Mouse (Mus musculus): ENCODE data around the gene Mrps7.
"Not testable (repeated sequence)": the region's sequence is repeated elsewhere in the genome, so short reads cannot be mapped to it uniquely, and the experiment has no call there.

Mrps7 gene

DNA sequence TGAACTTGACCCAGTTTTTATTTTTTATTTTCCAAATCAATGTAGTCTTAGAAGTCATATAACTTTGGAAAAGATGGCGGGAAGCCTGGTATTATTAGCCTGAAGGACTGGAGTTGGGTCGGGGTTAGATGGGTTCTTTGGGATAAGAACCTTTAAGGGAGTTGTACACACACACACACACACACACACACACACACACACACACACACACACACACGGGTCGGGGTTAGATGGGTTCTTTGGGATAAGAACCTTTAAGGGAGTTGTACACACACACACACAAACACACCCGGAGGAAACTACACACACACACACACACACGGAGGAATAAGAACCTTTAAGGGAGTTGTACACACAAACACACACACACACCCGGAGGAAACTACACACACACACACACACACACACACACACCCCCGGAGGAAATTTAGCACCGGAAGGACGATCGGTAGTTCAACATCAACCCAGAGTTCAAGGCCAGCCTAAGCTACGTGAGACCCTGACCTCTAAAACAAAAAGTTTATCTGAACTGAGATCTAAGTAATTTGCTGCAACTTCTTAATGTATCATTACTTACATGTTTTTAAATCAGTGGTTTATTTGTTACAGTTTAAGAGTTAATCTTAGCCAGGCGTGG lies 24.9 kb downstream of the Mrps7 start:
- no peak for DNase-seq (ENCODE audit: low spot score in 2 of 2)

DNA sequence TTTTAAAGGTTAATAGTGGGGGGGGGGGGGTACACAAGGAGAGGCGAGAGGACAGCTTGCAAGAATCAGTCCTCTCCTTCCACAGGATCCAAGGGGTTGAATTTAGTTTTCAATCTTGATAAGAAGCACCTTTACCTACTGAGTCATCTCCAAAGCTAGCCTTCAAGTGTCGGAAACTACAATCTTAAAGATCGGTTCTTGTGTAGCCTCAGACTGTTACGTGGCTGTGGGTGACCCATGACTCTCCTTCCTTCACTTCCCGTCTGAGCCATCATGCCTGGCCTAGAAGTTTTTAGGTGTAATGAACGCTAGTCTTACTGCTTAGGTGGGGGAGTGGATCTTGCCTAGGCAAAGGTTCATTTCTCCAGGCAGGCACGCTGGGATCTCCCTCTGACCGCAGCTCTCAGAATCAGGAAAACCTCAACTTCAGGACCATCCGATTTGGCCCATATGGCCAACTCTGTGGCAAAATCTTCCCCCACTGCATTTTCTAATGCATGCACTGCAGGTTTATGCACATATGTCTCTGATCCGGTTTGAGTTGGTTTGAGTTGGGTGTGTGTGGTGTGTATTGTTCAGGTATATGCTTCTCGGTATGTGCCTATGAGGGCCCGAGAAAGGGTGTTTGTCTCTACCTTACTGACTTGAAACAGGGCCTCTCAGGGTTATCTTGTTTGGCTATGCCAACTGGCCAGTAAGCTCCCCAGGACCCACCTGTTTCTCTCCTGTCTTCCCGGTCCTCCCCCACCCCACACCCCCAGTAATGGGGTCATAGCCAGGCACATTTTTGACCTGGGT lies 26.2 kb downstream of the Mrps7 start:
- no peak for DNase-seq (ENCODE audit: low spot score in 2 of 2)

DNA sequence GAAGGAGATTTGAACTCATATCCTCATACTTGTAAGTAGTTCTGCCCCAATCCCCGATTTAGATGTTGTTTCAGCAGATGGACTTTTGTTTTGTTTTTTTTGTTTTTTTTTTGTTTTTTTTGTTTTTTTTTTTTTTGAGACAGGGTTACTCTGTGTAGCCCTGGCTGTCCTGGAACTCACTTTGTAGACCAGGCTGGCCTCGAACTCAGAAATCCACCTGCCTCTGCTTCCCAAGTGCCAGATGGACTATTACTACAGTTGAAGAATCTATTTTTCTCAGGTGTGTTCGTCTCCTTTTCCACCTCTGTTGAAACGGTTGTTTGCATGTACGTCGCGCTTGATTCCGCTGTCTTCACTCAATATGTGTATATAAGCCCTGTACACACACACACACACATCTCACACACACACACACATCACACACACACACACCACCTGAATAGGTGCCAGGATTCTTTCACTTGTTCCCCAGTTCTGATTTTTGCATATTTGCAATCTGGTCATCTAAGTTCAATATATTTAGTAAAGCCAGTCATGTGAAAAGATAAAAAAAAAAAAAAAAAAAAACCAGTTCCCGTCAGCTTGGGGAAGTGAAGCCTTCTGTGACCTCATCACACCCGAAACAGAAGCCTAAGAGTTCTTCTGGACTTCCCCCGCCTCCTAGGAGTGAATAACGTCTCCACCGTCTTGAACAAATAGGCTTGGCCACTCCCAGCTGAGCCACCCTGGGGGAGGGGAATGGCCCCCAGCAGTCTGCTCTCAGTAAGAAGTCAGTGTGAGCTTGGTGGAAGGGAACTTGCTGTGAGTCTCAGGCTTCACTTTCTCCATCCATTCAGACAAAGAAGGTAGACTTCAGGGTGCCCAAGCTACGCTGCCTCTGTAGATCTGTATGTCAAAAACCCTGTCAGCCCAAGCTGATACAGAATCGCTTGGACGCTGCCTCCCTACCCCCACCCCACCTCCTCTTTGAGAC lies 27.1 kb downstream of the Mrps7 start:
- DNase-seq (ENCODE audit: low spot score in 2 of 2) = no peak

DNA sequence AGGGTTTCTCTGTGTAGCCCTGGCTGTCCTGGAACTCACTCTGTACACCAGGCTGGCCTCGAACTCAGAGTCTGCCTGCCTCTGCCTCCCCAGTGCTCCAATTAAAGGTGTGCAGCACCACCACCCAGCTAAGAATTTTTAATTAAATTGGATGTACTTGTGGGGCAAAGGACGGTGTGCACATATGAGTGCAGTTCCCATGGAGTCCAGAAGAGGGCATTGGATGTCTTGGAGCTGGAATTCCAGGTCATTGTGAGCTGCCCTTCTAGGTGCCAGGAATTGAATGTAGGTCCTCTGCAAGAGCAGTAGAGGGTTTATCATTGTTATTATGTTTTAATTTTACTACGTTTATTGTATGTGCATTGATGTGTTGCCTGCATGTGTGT lies 27.8 kb downstream of the Mrps7 start:
- DNase-seq (ENCODE audit: low spot score in 2 of 2) = no peak

DNA sequence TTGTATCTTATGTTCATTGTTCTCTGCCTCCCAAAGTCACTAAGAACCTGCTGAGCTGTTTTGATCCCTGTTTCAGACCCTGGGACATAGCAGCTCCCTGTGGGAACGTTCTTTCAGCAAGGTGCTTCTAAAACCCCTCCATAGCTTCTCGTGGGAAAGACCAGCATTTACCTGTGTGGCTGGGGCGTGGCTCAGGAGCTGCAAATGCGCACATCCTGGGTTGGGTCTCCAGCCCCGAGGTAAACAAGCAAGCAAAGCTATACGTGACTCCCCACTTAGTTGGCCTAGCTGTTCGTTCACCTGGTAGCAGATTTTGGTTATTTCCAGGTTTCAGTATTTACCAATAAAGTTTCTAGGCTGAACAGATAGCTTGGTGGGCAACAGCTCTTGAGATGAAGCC lies 28.5 kb downstream of the Mrps7 start:
- DNase-seq (ENCODE audit: low spot score in 2 of 2) = no peak

DNA sequence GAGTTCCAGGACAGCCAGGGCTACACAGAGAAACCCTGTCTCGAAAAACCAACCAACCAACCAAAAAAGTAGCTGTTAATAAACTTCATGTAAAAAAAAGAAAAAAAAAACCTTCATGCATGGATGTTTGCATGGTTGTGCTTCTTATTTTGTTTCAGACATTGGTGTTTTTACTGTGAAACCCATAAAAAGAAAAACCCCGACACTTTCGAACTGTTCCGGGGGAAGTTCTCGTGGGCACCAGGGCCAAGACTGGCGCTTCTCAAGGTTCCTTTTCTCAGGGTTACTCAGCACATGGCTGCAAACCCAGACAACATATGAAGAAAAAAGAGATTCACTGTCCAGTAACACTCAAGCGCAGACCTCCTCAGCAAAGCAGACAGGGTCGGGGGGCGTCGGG lies 29.1 kb downstream of the Mrps7 start:
- no peak for DNase-seq (ENCODE audit: low spot score in 2 of 2)

DNA sequence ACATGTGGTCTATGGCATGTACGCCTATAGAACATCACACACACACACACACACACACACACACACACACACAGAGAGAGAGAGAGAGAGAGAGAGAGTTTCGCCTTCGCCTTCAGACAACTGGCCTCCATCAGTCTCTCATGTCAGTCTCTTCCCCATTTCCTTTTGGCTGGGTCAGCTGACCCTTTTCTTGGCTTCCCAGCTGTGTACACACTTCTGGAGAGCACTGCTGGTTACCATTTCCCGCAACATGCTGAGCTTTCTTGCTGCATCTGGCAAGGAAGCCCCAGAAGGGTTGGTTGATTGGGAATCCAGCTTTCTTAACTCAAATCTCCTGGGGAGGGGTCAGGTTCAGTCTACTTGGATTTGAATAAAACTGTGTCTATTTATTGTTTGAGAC lies 30.4 kb downstream of the Mrps7 start:
- no peak for DNase-seq (ENCODE audit: low spot score in 2 of 2)

DNA sequence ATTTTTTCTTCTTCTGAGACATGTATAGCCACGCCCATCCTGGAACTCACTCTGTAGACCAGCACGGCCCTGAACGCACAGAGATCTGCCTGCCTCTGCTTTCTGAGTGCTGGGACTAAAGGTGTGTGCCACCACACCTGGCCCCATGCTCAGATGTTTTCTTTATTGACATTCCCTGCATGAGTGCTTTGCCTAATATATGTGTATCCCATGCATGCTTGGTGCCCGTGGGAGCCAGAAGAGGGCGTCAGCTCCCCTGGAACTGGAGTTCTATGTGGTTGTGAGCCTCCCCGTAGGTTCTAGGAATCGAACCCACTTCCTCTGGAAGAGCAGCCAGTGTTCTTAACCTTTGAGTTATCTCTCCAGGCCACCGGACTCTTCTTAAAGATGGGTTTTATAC lies 31.3 kb downstream of the Mrps7 start:
- no peak for DNase-seq (ENCODE audit: low spot score in 2 of 2)

DNA sequence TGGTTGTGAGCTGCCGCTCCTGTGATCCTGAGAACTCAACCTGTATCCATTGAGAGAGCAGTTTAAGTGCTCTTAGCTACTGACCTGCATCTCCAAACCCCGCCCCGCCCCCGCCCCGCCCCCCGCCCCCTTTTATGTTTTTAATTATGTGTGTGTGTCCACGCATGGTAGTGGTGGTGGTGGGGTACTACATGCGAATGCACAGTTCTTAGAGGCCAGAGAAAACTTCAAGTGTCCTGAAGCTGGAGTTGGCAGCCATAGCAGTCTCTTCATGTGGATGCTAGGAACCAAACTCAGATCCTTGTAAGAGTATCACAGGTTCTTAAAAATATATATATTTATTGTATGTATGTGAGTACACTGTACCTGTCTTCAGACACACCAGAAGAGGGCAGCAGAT lies 31.8 kb downstream of the Mrps7 start:
- no peak for DNase-seq (ENCODE audit: low spot score in 2 of 2)

DNA sequence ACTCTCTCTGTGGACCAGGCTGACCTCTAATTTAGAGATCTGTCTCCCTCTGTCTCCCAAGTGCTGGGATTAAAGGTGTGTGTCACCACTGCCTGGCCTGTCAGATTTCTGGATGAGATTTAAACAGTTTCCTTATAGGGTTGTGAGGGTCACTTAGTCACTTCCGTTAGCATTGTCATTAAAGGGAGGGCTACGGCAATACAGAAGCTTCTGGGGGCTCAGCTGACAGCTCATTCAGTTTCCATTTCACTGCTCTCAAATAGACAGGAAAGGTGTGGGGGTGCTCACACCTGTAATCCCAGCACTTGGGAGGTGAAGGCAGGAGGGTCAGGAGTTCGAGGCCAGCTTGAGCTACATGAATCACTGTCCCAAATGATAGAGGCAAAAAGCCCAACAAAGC lies 33.2 kb downstream of the Mrps7 start:
- no peak for DNase-seq (ENCODE audit: low spot score in 2 of 2)

DNA sequence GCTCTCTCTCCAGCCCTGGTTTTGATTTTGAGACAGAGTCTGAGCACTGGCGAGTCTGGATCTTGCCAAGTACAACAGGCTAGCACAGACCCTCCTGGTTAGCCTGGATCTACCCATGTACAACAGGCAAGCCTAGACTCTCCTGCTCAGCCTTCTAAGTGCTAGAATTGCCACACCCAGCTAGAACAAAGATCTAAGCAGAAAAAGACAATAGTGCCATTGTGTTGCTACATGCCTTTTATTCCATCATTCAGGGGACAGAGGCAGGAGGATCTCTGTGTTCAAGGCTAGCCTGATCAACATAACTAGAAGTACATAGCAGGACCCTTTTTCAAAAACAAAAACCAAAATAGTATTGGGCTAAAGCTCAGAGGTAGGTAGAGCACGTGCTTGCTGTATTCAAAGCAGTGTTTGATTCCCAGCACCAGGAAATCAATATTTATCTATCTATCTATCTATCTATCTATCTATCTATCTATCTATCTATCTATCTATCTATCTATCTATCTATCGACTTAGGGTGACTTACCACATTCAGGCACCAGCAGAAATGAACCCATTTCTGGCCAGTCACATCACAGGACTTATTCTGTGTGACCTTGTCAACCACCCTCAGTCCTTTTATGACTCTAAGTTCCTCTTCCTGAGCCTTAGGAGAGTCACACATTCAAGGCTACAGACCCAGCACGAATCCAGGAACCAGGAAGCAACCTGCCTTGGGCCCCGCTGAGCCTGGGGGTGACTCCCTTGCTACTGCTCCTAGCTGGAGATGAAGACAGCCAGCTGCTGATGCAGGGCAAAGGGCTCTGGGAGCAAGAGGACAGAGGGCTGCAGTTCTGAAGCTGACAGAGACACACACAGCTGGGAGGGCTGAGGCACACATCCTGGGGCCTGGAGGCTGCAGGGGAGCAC lies 35.0 kb downstream of the Mrps7 start:
- no peak for DNase-seq (ENCODE audit: low spot score in 2 of 2)

DNA sequence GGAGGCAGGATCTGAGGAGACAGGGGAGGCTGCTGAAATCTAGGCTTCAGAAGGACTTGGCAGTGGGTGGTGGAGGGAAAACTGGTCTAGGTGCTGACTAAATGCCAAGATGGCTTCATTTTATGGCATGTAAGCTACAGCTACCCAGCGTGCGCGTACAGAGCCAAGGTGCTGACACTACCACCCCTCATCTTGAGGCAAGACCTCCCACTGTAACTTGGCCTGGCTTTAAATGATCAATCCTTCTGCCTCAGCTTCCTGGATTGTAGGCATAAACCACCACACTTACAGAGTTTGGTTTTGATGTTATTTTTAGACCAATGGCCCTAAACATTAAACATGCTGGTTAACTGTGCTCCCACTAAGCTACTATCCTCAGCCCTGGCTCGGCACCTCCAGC lies 35.8 kb downstream of the Mrps7 start:
- no peak for DNase-seq (ENCODE audit: low spot score in 2 of 2)

DNA sequence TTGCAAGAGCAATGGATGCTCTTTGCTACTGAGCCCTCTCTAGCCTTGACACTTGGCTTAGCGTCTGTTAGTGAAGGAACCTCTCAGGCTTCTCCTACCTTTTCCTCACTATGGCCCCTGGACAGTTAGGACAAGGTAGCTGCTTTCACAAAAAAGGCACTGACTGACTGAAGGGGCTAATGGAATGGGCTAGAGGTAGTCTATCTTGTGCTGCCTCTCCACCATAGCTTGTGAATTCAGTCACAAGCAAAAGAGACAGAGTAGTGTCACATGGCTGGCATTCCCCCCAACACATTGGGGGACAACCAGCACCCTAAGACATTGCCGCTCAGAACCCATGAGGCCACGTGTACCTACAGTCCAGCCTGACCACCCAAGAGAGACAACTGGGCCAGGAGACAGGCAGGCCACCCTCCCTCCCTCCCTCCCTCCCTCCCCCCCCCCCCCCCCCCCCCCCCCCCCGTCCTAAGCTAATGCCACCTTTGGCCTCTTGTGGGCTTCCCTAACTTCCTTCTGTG lies 36.6 kb downstream of the Mrps7 start:
- no peak for DNase-seq (ENCODE audit: low spot score in 2 of 2)

DNA sequence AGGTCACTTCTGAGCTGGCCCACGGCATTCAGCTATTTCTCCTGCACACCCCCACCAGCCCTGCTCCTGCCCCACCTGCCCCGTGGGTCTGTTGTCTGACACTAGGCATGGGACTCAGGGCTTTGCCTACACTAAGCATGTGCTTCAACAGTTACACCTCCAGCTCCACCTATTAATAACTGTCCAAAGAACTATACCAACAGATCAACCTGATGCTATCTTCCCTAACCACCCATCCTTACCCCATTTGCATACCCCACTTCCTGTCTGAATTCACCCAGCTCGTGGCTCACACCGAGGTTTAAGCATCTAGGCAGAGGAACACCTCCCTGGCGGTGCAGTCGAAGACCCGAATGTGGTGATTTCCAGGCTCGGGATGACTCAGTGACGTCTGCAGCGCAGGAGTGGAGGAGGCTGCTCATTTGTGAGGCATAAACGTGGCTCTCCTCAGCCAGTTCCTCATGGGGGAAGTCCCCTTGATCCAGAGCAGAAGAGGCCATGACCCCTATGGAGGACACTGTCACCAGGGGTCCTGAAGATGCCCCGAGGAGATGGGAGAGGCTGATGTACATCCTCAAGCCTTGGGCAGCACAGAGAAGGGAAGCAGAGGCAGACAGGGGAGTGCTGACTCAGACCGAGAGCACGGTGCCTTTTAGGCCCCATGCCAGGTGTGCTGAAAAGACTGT lies 37.4 kb downstream of the Mrps7 start:
- DNase-seq (ENCODE audit: low spot score in 2 of 2) = no peak

DNA sequence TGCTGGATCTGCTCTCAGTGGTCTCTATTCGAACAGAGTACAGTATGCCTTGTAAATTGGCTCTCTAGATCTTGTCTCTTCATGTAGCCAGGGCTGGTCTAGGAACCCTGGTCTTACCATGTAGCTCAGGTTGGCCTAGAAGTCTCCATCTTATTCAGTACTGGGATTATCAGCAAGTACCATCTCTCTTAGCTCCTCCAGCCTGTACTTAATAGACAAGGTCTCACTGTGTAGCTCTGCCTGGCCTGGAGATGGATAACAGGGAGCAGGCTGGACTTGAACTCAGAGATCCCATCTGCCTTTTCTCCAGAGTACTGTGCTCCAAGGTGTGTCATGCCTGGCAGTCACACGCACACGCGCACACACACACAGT lies 37.9 kb downstream of the Mrps7 start:
- DNase-seq (ENCODE audit: low spot score in 2 of 2) = no peak

DNA sequence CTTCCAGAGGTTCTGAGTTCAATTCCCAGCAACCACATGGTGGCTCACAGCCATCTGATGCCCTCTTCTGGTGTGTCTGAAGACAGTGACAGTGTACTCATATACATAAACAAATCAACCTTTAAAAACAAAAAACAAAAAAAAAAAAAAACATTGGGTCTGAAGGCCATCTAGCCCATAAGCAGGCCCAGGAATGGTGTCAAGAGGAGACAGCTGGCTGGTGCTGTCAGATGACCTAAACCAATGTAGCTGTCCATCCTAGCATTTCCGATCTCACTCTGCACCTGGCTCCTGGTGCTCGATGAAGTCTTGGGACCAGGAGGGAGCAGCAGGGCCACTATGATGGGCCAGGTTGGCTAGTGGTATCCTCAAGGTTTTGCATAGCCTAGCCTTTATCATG lies 39.0 kb downstream of the Mrps7 start:
- DNase-seq (ENCODE audit: low spot score in 2 of 2) = no peak

DNA sequence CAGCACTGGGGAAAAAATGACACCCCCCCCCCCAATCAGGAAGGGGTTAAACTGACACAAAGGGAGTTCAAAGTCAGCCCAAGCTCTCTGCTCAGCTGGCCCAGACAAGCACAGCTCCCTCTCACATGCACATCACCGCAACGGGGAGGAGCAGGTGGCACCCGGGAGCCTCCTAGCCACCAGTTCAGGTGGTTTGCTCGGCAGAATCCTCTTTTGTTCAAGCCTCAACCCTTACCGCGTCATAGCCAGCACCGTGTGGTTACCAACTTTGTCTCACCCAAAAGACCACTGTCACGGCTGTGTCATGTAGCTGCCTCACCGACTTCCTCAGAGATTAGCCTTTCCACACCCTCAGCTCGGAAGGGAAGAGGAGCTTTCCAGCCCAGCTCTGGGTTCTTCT lies 39.5 kb downstream of the Mrps7 start:
- no peak for DNase-seq (ENCODE audit: low spot score in 2 of 2)

DNA sequence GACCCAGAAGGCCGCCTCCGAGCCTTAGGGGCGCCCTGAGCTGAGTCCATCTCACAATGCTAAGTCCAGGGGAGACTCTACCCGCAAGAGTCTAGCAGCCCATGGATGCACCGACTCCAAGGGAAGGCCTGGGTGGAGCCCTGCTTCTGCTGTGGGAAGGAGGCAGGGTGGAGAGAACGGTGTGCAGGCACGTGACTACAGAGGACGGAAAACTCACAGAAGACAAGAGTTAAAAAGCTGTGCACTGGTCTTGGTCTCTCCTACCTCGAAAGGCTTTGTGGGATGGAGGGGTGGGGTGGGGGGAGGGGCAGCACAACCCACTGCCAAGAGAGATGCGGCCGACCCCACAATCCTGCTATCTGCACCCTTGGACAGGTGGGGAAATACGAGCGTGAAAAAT lies 40.6 kb downstream of the Mrps7 start:
- DNase-seq (ENCODE audit: low spot score in 2 of 2) = no peak

DNA sequence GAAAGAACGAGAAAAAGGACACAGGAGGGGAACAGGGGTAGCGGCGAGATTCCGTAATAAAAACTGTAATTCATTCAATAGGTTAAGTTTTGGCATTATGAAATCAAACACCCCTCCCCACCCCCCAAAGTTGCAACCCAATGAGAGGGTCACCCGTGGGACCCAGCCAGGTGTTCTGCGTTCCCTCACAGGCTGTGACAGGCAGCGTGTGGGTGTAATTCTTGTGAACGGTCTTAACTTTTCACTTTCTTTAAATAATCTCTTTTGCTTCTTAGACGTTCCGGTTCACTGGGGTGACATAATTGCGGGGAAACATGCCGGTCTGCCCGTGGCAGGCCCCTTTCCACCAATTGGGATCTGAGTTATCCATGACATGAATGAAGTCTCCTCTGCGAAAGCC lies 41.8 kb downstream of the Mrps7 start:
- not testable (repeated sequence) for DNase-seq (ENCODE audit: low spot score in 2 of 2)

DNA sequence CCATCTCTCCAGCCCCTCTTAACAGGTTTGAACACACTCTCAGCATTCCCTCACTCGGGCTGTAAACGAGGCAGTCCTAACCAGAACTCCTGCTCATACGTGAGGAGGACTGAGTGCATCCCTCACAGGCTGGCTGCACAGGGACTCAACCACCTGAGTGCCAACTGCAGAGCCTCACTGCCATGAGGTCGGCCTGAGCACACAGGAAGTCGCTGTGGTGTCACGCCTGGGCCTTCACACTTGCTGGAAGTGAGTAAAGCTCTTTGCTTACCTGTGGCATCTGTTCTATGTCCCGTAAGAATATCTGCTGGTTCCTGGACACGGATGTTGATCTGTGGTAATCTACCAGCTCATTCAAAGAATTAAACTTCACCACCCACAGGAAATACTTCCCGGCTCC lies 42.7 kb downstream of the Mrps7 start:
- DNase-seq (ENCODE audit: low spot score in 2 of 2) = no peak

DNA sequence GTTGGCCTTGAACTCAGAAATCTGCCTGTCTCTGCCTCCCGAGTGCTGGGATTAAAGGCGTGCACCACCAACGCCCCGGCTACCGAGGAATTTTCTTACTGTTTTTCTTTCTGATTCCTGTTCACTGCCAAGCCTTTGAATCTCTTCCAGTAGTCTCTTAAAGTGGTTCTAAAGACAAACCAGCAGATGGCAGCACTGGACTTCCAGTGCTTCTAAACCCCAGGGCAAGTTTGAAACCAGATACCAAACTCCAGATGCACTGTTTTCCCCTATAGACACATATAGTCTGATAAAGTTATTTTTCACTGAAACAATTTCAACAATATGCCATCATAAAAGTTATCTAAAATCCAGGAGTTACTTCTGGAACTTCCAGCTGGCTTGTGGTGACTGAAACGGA lies 43.7 kb downstream of the Mrps7 start:
- no peak for DNase-seq (ENCODE audit: low spot score in 2 of 2)
